Mouse (Mus musculus): ENCODE data around the gene Ash1l.
"Not testable (repeated sequence)": the region's sequence is repeated elsewhere in the genome, so short reads cannot be mapped to it uniquely, and the experiment has no call there.

Ash1l gene

GRCm38 (mm10) chr3:88963211-88963610 lies 12.8 kb downstream of the Ash1l start:
- not testable (repeated sequence) for DNase-seq (ENCODE audit: low spot score)

GRCm38 (mm10) chr3:88975012-88975411 lies 24.6 kb downstream of the Ash1l start:
- no peak for DNase-seq (ENCODE audit: low spot score)

- no peak for DNase-seq (ENCODE audit: low spot score)
Measured at GRCm38 (mm10) chr3:88981206-88982010, 31.0 kb downstream of the Ash1l start.

- no peak for DNase-seq (ENCODE audit: low spot score)
Measured at GRCm38 (mm10) chr3:88983921-88984381, 33.5 kb downstream of the Ash1l start.

- no peak for DNase-seq (ENCODE audit: low spot score)
Measured at GRCm38 (mm10) chr3:88992793-88993192, 42.4 kb downstream of the Ash1l start.

- DNase-seq (ENCODE audit: low spot score), result no peak
Measured at GRCm38 (mm10) chr3:89001536-89001935, 51.1 kb downstream of the Ash1l start.

- not testable (repeated sequence) for DNase-seq (ENCODE audit: low spot score)
Measured at GRCm38 (mm10) chr3:89030896-89031295, 80.5 kb downstream of the Ash1l start.

GRCm38 (mm10) chr3:89043359-89043758 lies 92.9 kb downstream of the Ash1l start:
- DNase-seq (ENCODE audit: low spot score), result no peak

DNA sequence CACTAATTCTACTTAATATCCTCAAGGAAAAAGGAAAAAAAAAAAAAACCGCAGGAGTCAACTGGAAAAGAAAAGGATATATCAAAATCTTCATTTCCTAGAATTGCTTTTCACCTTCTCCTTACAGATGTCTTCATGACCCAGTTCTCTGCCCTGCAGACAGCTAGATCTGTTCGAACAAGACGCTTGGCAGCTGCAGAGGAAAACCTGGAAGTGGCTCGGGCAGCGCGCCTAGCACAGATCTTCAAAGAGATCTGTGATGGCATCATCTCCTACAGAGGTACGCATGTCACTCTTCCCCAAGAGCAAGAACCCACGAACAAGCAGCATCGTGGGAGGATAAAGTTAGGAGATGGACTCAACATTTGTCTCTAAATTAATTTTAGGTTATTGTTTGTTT lies 107.9 kb downstream of the Ash1l start:
- no peak for DNase-seq (ENCODE audit: low spot score)

- peak; percentile 51 for DNase-seq (ENCODE audit: low spot score)
Measured at GRCm38 (mm10) chr3:89058783-89059182, 108.4 kb downstream of the Ash1l start.

GRCm38 (mm10) chr3:89061696-89062095 lies 111.3 kb downstream of the Ash1l start:
- DNase-seq (ENCODE audit: low spot score), result no peak

GRCm38 (mm10) chr3:89067265-89067664 lies 116.8 kb downstream of the Ash1l start:
- no peak for DNase-seq (ENCODE audit: low spot score)

GRCm38 (mm10) chr3:89077383-89077782 lies 127.0 kb downstream of the Ash1l start:
- DNase-seq (ENCODE audit: low spot score), result no peak

GRCm38 (mm10) chr3:89082287-89082686 lies 131.9 kb downstream of the Ash1l start:
- DNase-seq (ENCODE audit: low spot score), result not testable (repeated sequence)

- DNase-seq (ENCODE audit: low spot score), result no peak
Measured at GRCm38 (mm10) chr3:89084133-89084532, 133.7 kb downstream of the Ash1l start.

- no peak for DNase-seq (ENCODE audit: low spot score)
Measured at GRCm38 (mm10) chr3:89084654-89085190, 134.3 kb downstream of the Ash1l start.

DNA sequence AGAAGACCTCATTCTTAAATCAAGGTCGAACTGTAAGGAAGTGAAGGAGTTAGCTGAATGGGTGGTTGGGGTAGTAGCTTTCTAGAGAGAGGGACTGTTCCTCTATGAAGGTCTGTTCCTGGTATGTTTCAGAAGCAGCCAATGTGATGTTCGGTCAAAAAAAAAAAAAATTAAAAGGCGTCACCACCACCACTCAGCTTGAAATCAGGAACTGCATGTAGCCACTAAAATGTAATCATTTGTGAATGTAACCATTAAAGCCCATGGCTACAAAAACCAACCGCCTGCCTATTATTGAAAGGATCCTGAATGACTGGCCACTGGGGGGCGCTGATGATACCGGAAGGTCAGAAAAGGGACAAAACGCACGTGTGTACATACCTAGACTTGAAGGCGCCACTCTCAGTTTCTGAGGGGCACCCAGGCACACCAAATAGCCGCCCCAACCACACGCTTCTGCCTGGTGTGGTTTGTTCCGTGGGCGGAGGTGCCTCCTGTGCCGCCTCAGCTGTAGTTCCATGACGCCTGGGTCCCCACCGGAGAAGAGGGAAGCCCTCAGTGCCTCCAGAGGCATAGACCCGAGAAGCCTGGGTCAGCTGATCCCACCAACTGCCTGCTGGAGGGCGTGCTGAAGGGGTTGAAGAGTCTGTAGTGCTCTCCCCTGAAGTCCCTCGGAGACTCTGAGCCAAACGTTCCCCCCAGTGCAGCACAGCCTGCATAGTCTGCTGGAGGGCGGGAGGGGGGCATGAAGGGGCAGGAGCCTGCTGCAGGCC lies 137.1 kb downstream of the Ash1l start:
- DNase-seq (ENCODE audit: low spot score), result peak; percentile 93

GRCm38 (mm10) chr3:89088974-89089373 lies 138.6 kb downstream of the Ash1l start:
- DNase-seq (ENCODE audit: low spot score), result no peak

DNA sequence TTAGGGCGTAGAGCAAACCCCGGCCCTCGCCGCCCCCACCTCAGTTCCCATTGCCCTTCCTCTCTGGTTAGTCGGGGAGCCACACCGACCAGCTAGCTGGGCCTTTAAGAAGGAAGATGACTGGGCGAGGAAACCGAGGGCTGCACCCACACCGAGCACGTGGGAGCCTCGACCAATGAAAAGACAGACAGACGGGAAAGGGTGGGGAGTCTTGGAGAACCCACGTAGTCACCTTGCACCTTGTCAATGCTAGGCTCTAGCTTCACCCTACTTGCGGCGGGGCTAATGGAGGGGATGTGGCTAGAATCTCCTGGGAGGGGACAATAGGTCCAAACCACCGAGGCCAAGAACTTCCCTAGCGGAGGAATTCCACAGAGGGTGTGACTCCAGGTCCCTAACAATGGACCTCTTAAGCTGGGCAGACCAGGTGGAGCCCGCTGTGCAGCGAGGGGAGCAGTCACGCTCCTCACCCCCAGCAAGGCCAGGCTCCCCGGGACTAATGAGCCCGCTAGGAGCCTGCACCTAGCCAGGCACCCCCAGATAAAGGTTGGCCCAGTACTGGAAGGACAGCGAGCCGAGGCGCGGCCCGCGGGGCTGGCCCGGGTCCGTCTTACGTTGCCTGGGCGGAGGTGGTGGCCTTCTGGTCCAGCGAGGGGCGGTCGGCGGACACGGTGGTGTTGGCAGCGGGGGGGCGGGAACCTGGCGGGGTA lies 139.6 kb downstream of the Ash1l start:
- peak; percentile 79 for DNase-seq (ENCODE audit: low spot score)

GRCm38 (mm10) chr3:89090694-89091655 lies 140.6 kb downstream of the Ash1l start:
- peak; percentile 91 for DNase-seq (ENCODE audit: low spot score)
